Mouse (Mus musculus) CD4-positive, CD25-positive, alpha-beta regulatory T cell, adult 4 months (primary cell): Measurements from ENCODE around the gene Plagl1. TPM values are rescaled to one million over a fixed set of nuclear protein-coding genes. Genes with fewer than 3 reads are reported as not detected.
"Not testable (repeated sequence)": the region's sequence is repeated elsewhere in the genome, so short reads cannot be mapped to it uniquely, and the experiment has no call there.

Experiments used
- ATAC-seq: one replicate; pipeline ENCODE4 v1.8.0; 2017
- polyA plus RNA-seq, 2 experiments: library from polyadenylated mRNA; unstranded; fragments of 100-300 nt; shearing (Covaris generic); gene quantifications; one replicate each; pipeline ENCODE4 v1.2.1; 2017

The Plagl1 gene
- polyA plus RNA-seq, result 1 to 10 TPM; 2.4 to 2.7 TPM

DNA sequence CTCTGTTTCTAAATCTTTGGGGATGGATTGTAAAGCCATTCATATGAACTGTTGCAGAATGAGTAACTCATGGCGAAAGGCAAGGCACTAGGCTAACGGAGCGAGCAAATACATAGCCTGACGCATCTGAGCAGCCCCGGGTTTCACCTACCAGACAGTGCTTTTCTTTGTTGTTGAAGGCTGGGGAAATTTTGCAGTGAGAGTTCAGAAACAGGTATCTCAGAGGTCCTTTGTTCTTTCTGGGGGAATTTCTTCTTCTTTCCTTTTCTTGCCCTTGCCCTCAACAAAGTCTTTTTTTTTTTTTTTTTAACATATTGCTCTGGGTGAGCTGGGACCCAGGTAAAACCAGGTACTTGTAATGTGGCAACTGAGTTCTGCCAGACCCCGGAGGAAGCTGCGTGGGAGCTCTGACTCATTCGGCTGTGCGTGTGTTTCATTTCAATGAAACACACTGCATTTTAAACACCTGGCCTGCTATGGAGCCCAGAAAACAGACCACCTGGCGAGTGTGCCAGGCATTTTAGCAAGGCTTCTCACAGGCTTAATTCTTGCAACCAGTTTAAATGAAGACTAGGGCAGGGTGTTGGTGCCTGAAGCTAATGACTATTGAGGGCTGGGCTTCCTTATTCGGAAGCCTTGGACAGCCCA, at the start of gene Plagl1:
Gene Plagl1, plus strand, starts transcription at position 484 of the 648 bp plus-strand sequence.
- peak; percentile 52 for ATAC-seq

DNA sequence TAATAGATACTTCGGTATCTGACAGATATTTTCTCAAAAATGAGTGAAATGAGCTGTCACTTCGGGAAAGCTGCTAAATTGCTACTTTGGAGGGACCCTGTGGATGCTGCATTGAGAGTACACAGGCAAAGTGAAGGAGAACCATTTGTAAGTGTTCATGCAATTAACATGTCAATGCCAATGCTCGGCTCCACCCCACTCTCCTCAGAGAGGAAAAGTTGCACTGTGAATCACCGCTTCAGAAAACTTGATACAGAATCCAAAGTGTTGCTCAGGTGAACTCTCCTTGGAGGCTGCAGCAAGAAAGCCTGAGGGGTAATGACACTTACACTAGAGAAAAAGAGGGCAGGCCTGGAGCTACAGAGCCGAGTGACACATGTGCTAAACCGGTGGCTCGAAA, 46.3 kb upstream of the Plagl1 start:
- ATAC-seq, result no peak

DNA sequence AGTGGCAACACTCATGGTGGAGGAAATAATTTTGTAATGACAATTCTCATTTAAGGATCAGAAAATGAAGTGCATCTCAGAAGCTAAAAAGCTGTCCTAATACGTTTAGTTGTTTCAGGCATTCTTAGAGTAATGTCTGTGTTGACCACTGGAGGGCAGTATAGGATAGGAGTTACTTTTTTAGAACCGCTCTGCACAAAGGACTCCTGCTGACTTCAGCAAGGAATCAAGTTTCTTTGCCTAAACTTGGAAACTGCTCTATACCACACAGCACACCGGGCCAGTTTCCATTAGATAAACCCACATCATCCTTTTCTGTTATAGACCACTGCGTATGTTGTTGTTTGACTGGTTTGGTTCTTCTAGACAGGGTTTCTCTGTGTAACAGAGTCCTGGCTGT, 43.7 kb upstream of the Plagl1 start:
- peak; percentile 93 for ATAC-seq

DNA sequence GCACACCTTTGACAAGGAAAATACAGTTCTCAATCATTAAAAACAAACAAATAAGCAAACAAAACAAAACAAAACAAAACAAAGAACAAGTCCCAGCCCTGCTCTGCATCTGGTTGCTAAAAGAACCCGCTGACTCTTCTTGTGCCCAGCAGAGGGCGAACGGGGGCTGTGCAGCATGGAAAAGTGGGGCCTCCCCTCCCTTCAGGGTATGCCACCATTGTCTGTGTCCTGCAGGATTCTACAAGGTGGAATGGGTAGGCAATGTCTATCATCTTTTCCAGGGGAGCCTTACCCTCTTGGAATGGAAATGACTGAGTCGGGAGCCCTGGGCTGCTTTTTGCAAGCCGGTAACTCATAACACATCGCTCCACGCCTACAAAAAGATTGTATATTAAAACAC, 41.8 kb upstream of the Plagl1 start:
- ATAC-seq, result no peak

DNA sequence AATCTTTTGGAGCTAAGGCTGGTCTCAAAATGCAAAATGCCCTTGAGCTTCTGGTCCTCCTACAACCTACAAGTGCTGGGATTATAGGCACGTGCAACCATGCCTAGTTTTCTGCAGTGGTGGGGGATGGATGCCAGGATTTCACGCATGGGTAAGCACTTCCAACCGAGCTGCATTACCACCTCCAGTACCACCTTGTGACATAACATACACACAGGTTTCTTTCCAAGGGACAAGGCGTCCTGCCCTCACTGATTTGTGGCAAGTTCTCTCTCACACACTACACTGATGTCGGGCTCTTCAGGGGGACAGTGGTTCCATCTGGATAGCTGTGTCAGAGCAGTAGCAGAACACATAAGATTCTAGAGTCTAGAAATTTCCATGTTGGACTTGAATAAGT, 41.3 kb upstream of the Plagl1 start:
- no peak for ATAC-seq

DNA sequence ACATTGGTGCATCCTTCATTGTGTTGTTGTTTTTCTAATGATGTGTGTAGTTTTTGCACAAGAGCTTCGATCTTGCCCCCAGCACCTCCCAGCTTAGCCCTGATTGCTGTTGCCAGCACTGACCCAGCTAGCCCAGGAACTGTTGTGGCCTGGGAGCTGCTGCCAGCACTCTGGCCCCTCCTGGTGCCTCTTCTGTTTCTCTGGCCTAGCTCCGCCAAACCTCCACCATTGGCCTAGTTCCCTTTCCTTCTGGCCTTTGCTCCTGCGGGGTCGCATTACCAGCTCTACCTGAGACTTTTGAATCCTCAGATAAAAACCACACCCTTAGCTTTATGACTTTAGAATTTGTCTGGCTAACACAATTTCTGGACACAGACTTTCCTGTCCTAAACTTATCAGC, 38.2 kb upstream of the Plagl1 start:
- ATAC-seq, result no peak

DNA sequence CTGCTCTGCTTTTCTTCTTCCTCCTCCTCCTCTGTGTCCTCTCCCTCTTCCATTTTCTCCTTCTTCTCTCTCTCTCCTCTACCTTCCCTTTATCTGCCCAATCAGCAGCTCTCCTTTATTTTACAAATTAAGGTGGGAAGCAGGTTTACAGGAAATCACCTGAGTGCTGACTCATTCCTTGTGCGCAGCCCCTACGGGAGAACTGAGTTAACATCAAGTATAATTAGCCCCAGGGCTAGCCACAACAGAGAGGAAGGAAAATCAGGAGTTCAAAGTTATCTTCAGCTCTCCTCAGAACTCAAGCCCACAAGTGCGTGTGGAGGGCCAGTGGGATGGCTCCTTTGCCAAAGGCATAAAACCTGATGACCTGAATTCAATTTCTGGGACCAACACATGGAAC, 36.3 kb upstream of the Plagl1 start:
- ATAC-seq, result not testable (repeated sequence)

DNA sequence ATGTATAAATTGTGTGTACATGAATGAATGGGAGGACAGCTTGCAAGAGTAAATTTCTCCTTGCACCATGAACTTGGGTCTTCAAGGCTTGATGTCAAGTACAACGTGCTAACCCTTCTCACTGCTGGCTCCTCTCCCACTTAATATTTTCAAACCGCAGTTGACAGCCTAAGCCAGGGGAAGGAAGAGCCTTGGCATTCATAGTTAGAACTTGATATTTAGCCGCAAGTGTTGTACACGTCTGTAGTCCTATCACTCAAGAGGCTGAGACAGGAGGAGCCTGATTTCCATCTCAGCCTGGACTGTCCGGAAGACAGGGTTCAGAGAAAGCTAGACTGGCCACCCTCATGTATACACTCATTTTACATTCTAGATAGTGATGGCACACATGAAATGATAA, 32.6 kb upstream of the Plagl1 start:
- no peak for ATAC-seq

DNA sequence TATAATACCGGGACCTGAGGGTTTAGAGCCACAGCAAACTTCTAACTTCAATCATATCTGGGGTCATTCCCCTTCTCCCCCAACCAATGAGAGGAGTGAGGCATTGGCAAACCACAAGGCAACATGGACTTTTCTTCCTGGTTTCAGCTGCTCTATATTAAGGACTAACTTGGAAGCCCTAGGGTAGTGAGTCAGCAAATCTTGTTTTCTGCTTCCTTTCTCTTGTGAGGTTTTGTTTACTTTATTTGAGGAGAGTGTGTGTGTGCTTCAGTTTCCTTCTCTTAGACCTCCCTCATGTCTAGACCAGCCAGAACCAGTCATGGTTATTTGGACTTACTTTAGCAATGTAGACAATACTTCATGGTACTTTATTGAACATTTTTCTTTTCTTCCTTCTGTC, 32.1 kb upstream of the Plagl1 start:
- ATAC-seq, result no peak

DNA sequence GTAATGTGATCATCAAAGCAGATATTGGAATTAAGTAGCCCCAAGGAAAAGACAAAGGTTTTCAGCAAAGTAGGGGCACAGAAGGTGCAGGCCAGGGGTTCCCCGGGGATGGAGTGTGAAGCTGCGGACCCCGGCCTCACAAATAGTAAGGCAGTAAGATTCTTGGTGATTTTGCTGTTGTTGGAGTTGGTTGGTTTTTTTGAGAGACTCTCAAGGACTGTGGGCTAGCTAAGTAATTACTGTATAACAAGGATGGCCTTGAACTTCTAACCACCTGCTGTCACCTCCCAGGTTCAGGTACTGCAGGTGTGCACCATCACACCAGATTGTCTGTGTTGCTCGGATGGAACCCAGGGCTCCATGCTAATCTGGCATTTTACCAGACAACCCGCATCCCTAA, 30.9 kb upstream of the Plagl1 start:
- no peak for ATAC-seq

DNA sequence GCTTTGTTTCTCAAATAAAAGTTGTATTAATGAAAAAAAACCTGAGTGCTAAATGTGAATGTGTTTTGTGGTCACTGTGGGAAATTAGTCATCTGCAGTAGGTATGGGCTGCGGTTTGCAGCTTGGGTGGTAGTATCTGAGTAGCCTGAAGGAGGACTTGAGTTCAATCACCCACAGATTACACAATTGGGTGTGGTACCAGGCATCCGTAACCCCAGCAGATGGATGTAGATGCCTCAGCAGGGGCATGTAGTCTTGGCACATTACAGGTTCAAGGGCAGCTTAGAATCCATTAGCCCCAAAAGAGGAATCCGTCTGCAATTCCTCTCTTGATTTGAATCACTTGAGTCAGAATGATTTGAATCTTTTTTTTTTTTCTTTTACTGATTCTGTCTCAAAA, 25.0 kb upstream of the Plagl1 start:
- ATAC-seq, result no peak

DNA sequence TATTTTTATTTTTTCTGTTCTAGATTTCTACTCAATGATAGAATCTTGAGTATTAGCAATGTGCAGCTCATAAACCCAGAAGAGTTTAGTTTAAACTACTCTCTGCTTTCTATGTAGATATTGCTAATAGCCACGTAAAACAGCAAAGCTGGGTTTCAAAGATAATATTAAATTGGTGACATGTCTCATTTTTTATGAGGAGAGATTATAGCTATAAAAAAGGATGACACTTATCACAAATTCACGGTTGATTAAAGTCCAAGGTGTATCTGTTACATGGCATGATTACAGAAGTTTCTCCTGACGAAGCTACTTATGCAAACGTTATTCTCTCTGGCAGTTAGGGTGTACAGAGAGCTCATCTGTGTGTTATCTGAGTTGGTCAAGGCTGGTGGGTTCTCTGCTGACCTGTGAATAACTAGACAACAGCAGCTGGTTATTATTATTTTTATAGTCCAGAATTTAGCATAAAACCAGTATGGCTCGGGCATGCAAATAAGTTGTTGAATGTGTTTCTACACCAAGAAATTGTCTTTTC, 20.6 kb upstream of the Plagl1 start:
- no peak for ATAC-seq

DNA sequence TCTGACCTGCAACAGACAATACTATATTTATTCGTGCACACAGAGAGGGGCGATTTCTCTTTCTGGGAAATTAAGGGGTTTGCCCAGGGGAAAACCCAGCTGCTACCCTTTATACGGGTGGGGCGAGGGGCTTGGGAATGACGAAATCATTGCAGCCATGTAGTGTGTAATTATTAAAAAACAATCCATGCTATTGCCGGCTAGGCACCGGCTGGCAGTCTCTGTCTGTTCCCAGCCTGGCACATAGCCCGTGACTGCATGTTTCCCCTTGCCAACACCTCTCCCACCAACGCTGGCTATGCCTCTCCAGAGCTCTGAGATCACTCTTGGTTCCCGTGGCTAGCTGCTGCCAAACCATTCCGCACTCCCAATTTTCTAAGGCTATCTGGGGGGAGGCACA, 15.6 kb upstream of the Plagl1 start:
- no peak for ATAC-seq

DNA sequence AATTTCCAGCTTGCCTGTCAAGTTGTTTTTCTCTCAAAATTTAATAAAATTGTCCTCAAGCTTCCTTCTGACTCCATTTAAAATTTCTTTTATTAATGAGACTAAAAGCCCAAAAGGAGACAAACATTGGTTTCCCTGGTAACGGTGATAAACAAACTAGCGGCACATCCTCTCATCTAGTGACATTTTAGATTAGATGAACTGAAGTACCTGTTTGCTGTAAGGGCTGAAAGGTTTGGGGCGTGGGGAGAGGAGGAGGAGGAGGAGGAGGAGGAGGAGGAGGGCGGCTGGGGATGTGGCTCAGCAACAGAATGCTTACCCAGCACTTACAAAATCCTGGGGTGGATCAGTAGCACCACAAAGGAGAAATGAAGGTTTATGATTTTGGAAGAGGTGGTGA, 12.5 kb upstream of the Plagl1 start:
- ATAC-seq, result peak; percentile 87

DNA sequence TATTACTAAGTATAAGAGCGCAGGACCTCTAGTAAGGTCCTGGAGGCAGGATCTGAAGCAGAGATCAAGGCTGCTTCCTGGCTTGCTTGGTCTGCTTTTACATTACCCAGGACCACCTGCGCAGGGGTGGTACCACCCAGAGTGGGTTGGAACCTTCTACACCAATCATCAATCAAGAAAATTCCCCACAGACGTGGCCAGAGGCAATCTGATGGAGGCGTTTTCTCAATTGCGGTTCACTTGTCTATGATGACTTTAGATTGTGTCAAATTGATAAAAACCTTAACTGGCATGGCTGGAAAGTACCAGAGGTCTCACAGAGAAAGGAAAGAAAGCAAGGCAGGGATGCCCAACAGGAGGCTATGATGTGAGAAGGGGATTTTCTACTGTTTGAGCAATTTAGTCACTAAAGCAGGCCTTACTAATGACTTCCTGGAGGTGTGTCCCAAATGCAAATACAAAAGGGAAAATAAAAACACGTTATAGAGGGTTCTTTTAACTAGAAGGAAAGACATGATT, 3.4 kb upstream of the Plagl1 start:
- peak; percentile 71 for ATAC-seq

DNA sequence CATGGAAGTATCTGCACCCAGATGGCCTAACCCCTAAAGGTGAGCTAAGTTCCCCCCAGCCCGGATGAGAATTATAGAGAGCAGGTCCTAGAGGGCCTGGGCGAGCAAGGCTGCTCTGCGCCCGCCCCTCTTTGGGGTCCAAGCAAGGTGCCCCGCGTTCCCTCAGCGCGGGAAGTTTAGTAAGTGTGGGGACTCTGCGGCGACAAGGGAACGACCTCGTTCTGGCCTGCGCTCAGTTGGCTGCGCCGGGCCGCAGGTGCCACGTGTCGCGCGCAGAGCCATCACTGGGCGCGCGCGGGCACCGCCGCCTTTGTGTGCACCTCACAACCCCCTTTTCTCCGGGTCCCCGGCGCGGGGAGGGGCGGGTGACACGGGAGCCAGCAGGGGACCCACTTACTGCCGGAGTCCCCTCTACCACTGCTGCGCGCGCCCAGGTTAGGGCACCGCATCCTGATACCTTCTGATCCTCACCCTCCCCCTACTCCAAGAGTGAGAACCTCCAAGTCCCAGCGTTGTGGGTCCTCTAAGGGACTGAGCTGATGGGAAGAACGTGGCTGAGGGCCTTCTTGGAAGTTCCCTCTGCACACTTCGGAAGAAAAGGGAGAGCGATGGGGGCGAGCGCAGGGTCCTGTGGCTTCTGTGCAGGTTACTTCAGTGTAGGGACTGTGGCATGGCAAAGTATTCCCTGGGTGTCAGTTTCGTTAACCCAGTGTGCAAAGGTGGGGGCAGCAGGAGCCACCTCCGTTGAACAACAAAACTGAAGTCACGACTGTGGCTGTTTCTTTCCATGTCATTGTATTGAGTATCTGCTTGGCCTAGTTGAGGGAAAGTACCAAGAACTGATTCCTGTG, 742 bp downstream of the Plagl1 start:
- ATAC-seq, result no peak

DNA sequence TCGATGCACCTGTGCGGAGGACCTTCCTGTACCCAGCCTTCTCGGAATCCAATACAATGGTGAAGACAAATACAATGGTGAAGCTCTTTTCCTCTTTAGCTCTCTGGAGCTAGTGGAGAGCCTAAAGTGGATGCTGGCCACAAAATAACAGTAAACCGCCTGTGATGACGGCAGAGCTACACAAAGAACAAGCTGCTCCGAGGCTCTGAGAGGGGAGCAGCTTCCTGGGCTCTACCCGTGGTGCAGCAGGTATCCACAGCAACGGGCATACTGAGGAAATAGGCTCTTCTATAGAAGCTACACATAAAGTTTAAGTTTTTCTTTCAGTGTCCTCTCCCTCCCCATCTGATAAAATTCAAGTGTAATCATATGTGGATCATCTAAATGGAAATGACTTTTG, 2.1 kb downstream of the Plagl1 start:
- peak; percentile 50 for ATAC-seq

DNA sequence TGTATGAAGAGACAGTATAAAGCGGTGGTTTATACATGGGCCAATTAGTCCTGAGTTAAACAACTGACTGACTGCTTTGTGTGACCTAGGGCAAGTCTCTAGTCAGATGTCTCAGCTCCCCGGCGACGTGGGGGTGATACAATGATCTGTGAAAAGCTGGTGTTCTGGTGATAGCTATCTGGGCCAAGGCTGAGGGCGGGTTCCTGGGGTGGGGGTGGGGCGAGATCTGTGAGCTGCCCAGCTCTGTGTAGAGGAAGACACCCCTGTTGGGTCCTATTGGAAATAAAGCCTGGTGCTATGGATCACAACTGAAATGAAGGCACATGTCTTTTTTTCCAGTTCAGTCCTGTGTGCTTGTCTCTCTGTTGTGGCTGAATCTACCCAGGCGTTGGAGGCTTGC, 3.2 kb downstream of the Plagl1 start:
- no peak for ATAC-seq

DNA sequence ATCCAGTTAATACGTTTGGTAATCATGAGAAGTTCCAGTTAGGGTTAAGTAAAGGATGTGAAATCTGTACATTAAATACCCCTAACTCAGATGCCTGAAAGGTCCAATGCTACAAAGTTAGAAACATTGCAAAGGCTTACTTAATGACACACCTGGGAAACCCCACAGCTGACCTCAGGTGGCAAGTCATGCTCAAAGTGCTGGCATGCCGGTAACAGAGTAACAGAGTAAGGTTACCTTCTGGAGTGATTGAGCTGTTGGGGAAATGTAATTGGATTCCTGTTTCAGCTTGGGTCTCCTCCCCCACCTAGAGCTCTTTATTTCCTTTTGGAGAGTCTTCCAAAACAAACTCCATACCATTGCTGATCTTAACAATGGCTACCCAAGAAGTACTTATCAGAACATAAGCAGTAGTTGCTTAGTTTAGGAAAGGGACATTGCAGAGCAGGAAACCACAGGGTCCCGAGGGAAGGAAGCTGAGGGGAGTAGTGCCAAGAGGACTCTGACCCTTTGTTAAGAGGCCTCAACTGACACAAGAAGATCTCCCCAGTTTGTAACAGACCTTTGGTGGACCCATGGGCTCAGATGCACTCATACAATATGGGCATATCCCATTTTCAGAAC, 4.9 kb downstream of the Plagl1 start:
- no peak for ATAC-seq

DNA sequence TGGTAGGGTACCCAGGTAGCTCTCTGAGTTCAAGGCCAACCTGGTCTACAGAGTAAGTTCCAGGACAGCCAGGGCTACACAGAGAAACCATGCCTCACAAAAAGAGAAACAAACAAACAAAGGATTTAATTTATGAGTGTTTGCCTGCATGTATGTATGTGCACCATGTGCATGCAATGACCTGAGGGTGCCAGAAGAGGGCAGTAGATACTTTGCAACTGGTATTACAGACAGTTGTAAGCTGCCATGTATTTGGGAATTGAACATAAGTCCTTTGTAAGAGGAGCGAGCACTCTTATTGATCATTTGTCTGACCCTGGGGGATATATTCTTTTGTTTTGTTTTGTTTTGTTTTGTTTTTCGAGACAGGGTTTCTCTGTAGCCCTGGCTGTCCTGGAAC, 10.7 kb downstream of the Plagl1 start:
- ATAC-seq, result no peak

DNA sequence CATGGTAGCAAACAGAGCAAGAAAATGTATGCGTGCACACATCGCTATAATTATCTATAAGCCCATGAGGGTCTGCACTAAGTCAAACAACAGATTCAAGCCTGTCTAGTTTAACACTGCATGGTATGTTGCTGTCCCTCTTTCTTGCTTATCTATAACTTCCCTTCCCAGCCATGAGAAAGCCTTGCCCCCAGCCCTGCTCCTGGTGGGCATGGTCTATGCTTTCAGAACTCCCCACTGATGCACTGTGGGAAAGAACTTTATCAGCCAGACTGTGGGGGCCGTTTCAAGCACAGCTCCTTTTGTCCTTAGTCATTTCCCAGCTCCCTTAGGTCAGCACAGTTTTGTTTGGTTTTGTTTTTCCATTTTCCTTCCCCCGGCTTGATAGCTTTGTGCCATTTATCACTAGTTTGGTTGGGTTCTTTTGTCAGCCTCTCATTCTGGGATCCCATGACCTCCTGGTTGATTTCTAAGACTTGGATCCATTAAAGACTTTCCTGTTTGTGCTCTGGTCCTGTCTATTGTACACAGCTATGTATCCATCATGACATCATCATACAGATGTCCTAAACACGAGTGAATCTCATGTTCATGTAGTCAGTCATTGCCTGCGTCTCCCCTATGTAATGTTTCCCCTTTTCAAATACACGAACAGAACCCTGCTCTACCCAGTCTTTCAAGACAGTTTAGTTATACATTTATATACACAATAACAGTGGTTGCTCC, 16.7 kb downstream of the Plagl1 start:
- ATAC-seq, result no peak

DNA sequence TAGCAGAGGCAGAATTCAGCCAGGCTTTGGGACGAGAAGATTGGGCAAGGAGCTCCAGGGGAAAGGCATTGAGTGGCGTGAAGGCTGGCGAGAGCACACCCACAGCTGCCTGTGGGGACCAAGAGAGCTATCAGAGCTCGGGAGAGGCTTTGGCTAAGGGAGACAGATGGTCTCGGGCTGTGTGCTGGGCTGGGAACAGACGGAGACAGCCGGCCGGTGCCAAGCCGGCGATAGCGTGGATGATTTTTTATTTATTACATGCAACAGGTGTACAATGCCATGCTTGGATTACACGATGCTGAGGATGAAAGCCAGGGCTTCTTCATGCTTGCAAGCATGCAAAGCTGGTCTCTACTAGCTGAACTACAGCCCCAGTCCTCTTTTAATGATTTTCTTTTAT, 22.2 kb downstream of the Plagl1 start:
- no peak for ATAC-seq
